Mouse (Mus musculus): ENCODE measurements at regions not wholly inside any gene's neighbourhood (a gene's known extent, or its start where the extent isn't known, plus 50 kb on each side); places are given as distances from the start of the nearest gene placed in this dataset.
A peak's percentile ranks its signal among the peaks of the same experiment; 100 is the strongest.

DNA sequence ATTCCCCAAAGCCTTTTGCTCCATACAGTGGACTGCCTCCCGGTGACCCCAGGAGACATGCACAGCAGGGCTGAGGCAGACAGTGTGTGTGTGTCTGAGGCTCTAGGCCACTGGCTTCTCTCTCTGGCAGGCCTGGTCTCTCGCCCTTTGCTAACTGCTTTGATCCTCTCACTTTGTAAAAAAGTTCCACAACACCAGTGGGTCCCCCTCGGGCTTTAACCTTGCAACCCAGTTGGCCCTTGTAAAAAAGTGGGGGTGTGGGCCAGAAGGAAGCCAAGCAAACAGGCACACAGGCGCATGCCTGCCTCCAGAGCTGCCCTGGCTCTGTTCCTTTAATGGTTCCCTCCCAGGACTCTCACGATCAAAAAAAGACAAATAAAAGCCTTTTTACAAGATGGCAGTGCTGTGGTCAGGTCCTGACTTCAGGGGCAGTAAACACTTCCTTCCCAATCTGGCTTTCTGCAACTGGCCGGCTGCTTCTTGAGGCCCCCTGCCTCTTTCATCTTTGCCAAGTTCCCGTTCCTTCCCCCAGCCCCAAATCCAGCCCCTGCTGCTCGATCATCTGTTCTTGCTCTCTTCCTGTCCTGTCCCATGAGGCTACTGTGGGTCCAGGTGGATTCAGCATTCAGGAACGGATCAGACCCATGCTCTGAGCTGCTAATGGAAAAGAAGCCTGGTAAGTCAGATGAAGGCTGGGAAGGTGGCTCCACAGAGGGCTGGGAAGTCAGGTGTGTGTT lies 419.0 kb upstream of the Tbx3 start:
- Histone ChIP-seq H3K4me3 (replicated peaks) (no peak overlapping the region), H3K4me1 (peaks cover 13% of the 10 kb centered on the region; the same call in 1 of the 2 replicates)
- whole genome bisulfite sequencing: 24% methylated on average over 9 of the region's 9 CpGs

DNA sequence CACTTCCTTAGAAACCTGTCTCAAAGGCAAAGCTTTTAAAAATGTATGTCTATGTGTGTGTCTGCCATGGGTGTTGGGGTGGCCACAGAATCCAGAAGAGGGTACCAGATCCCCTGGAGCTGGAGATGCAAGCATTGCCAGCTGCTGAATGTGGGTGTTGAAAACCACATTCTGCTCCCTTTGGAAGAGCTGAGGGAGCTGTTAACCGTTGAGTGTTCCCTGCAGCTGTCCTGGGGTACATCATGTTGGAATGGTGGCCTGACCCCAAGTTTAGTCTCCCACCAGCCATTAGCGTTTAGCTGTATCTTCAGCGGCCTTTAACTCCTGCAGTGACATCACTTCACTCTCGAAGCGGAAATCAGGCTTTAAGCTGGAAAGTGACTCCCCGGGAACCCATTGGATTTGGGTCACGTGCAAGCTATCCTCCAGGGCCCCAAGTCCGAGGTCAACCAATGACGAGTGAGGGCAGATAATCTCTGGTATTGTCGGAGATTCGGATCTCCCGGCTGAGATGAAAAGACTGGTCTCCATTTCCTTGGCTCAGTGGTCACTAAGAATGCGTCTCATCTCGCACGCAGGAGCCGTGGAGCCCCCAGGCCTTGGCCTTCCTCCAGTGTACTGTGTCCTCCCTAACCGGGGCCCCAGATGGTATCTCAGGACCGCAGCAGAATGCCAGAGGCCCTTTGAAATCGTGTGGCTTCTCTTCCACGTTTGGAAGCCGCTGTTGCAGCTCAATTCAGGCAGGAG lies 412.9 kb upstream of the Tbx3 start:
- Histone ChIP-seq H3K27ac (peak overlapping the region; percentile 84), H3K4me3 (replicated peaks) (no peak overlapping the region), H3K9ac (no peak overlapping the region), H3K4me2 (0 out of 2 replicates have a peak overlapping the region, but pooled peaks have one; percentile 4), H3K4me1 (peaks cover 14% of the 10 kb centered on the region), H3K9me3 (replicated peaks) (no peaks in the 10 kb centered on the region), H3K27me3 (no peaks in the 10 kb centered on the region), H3K36me3 (no peaks in the 10 kb centered on the region)
- 31% methylated on average over 21 of the region's 21 CpGs for WGBS
- peak; percentile 85 for ATAC-seq (replicated peaks; ENCODE audit: low FRiP score)

More for the DNA sequence above, 419.0 kb upstream of the Tbx3 start:
- Histone ChIP-seq H3K27me3 (no peaks in the 10 kb centered on the region), H3K4me2 (no peak overlapping the region), H3K27ac (no peak overlapping the region), H3K9ac (no peak overlapping the region), H3K36me3 (no peaks in the 10 kb centered on the region), H3K9me3 (replicated peaks) (no peaks in the 10 kb centered on the region)
- no peak for ATAC-seq (replicated peaks; ENCODE audit: low FRiP score)

DNA sequence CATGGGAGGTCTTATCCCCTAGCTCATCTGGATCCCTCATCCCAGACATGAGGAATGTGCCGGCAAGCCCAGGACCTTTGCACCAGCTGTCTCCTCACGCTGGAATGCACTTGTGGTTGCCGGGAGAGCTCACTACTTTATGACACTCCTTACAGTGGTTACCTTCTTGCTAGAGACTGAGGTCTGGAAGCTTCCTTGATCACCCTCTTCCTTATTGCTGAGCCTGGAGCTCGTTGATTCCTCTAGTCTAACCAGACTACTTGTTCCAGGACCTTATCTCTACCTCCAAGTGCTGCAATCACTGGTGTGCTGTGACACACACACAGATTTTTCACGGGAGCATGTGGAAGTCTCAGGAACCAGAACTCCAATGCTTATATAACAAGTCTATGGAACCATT lies 411.6 kb upstream of the Tbx3 start:
- no peak overlapping the region for H3K4me2 ChIP-seq
- H3K36me3 ChIP-seq: no peaks in the 10 kb centered on the region
- no peak overlapping the region for H3K9ac ChIP-seq
- H3K27ac ChIP-seq: peak overlapping the region; percentile 84
- 77% methylated on average over 5 of the region's 5 CpGs for WGBS
- no peaks in the 10 kb centered on the region for H3K27me3 ChIP-seq
- ATAC-seq (replicated peaks; ENCODE audit: low FRiP score): no peak
- H3K4me1 ChIP-seq: peaks cover 14% of the 10 kb centered on the region
- no peaks in the 10 kb centered on the region for H3K9me3 ChIP-seq (replicated peaks)
- H3K4me3 ChIP-seq (replicated peaks): no peak overlapping the region

DNA sequence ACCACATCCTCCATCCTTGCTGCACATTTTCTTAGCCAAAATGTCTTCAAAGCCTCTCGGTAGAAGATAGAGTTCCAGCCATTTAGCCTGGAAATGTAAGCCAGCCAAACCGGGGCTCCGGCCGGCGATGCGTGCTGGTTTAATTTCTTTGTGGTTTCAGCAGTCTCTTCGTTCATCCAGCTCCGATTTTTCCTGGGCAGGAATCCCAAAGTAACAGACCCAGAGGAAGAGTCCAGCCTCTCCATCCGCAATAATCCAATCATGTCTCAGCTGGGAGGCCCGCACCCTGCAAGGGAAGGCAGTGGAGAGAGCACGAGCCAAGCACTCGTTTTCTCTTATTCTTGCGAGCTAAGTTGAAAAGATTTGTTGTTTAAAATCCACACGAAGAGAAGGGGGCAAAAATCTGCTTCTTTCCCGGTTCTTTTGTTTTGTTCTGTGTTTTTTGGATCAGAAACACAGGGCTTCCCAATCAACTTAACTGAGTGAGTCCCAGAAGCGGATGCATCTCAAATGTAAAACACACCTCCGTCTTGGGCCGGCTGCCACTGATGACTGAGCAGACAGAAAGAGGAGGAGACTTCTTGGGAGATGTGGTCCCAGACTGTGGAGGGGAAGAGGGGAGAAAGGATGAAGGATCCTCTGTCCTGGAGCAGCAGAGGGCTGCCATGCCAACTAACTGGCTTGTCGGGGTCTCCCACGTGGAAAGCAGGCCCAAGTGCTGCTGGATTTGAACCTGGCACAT lies 405.1 kb upstream of the Tbx3 start:
- 50% methylated on average over 20 of the region's 20 CpGs for WGBS
- peaks cover 8% of the 10 kb centered on the region; the same call in 1 of the 2 replicates for H3K4me1 ChIP-seq
- peak overlapping the region; percentile 55 for H3K27ac ChIP-seq
- no peak overlapping the region for H3K4me3 ChIP-seq (replicated peaks)
- ATAC-seq (replicated peaks; ENCODE audit: low FRiP score): no peak
- no peak overlapping the region for H3K4me2 ChIP-seq
- H3K9me3 ChIP-seq (replicated peaks): no peaks in the 10 kb centered on the region
- H3K36me3 ChIP-seq: no peaks in the 10 kb centered on the region
- no peak overlapping the region for H3K9ac ChIP-seq
- H3K27me3 ChIP-seq: no peaks in the 10 kb centered on the region

DNA sequence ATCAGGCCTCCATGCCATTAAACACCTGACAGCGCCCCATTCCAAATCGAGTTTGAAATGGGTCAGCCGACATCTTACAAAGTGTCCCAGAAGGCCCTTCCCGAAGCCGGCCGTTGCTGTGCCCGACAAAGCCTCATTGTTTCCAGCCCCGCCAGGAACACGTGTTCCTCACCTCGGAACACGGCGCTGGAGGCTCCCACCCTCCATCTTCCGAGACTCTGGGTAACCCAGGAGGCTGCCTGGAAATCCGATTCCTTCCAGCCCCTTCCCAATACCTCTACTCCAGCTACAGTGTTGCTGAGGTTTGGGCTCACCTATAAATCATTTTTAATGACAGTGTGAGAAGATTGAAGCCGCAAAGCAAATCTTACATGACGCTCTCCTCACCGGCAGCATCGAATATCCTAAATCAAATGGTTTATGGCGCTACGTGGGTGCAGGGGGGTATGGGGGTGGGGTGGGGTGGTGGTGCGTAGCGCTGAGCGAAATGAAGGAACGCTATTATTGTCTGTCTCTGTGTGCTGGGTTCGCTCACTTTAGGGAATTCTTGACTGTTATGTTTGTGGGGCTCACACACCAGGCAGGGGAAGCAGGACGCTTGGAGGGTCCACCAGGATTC lies 399.1 kb upstream of the Tbx3 start:
- no peak for ATAC-seq (replicated peaks; ENCODE audit: low FRiP score)
- peak overlapping the region; percentile 37 for H3K4me2 ChIP-seq

DNA sequence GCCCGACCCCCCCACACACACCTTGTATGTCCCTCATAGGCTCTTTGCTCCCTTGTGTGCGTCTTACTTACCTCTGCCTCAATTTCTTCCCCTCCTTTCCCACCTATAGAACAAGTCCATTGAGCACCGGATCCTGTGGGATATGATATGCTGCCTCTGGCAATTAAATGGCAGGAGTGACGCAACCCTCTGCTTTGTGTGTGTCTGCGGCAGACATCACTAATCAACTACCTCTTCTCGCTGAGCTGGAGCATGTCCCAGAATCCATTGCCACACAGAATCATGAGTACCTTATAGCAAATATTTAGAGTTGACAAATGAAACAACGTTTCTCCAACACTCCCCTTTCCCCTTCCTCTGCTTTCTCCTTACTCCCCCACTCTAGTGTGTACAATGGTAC lies 397.3 kb upstream of the Tbx3 start:
- peaks cover 8% of the 10 kb centered on the region for H3K4me1 ChIP-seq
- H3K4me2 ChIP-seq: no peak overlapping the region
- no peaks in the 10 kb centered on the region for H3K36me3 ChIP-seq
- no peaks in the 10 kb centered on the region for H3K27me3 ChIP-seq
- no peak for ATAC-seq (replicated peaks; ENCODE audit: low FRiP score)
- H3K4me3 ChIP-seq (replicated peaks): no peak overlapping the region
- H3K9ac ChIP-seq: no peak overlapping the region
- H3K27ac ChIP-seq: no peak overlapping the region
- WGBS: 77% methylated on average over 7 of the region's 7 CpGs
- no peaks in the 10 kb centered on the region for H3K9me3 ChIP-seq (replicated peaks)

More for the DNA sequence above, 399.1 kb upstream of the Tbx3 start:
- H3K27ac ChIP-seq: no peak overlapping the region
- H3K9me3 ChIP-seq (replicated peaks): no peaks in the 10 kb centered on the region
- no peak overlapping the region for H3K4me3 ChIP-seq (replicated peaks)
- no peaks in the 10 kb centered on the region for H3K27me3 ChIP-seq
- H3K36me3 ChIP-seq: no peaks in the 10 kb centered on the region
- H3K4me1 ChIP-seq: peaks cover 8% of the 10 kb centered on the region
- 46% methylated on average over 26 of the region's 26 CpGs for WGBS
- H3K9ac ChIP-seq: no peak overlapping the region

DNA sequence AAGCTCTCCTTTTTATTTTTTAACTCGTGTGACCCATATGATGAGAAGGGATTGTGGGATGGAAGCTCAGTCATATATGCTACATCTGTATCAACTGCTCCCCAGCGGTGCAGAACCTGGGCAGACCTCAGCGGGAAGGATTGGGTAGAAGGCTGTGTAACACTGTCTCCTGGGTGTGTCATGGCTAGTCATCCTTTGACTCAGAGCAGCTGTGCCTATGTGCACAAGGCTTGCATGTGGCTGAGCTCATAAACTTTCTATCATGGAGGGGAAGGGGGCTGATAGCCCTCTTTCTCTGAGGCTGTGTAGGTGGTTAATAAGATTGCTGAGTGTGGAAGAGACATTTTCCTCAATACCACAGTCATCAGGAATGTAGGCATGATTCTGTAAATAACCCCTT lies 396.9 kb upstream of the Tbx3 start:
- 78% methylated on average over 3 of the region's 3 CpGs for WGBS
- H3K4me1 ChIP-seq: peaks cover 8% of the 10 kb centered on the region

DNA sequence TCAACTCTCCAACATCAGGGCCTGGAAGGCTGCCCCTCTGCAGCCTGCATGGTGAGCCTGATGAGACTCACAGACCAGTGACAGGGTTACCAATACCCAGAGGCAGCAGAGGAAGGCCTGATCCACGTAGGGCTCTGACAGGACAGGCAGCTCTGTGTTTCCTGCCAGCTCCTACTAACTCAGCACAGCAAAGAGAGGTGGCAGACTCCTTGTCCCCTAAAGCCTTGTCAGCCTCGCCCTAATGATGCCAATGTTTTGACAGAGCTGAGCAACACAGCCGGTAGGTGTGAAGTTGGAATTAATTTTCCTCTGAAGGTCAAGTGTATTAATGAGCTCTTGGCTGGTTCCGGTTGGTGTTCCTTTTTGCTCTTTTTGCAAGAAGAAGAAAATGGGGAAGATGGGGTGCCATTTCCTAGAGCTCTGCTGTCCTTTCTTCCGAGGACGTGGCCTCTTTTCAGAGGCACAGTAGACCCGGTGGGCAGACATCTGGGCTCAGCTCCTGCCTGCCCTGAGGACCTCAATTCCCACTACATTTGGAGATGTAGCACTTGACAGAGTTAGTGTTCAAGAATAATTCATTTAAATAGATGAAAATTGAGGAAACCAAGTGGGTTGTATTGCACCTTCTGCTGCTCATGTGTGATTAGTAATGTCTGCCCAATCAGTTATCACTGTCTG lies 395.5 kb upstream of the Tbx3 start:
- H3K4me3 ChIP-seq (replicated peaks): no peak overlapping the region
- H3K27ac ChIP-seq: no peak overlapping the region
- peaks cover 8% of the 10 kb centered on the region for H3K4me1 ChIP-seq
- H3K27me3 ChIP-seq: no peaks in the 10 kb centered on the region
- H3K4me2 ChIP-seq: no peak overlapping the region
- no peaks in the 10 kb centered on the region for H3K9me3 ChIP-seq (replicated peaks)
- WGBS: 82% methylated on average over 7 of the region's 7 CpGs
- ATAC-seq (replicated peaks; ENCODE audit: low FRiP score): no peak
- H3K36me3 ChIP-seq: no peaks in the 10 kb centered on the region
- H3K9ac ChIP-seq: no peak overlapping the region

More for the DNA sequence above, 396.9 kb upstream of the Tbx3 start:
- Histone ChIP-seq H3K9ac (no peak overlapping the region), H3K27me3 (no peaks in the 10 kb centered on the region), H3K4me3 (replicated peaks) (no peak overlapping the region), H3K4me2 (no peak overlapping the region), H3K9me3 (replicated peaks) (no peaks in the 10 kb centered on the region), H3K27ac (no peak overlapping the region), H3K36me3 (no peaks in the 10 kb centered on the region)
- no peak for ATAC-seq (replicated peaks; ENCODE audit: low FRiP score)

DNA sequence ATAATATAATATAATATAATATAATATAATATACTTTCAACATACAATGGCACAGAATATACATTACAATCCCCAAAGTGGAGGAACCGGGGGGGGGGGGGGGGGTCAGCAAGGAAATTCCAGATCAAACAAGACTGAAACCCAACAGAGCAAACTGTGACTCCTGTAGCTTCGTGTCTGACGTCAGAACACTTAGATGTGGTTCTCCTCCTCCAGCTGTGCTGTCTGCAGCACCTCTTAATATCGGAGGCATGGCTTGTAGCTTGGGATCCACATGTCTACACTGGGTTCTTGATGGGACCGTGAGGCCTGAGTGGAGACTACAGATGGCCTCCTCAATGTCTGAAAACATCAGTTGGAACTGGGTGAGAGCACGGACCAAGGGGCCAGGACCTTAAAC lies 390.3 kb upstream of the Tbx3 start:
- no peak overlapping the region for H3K4me2 ChIP-seq
- no peak for ATAC-seq (replicated peaks; ENCODE audit: low FRiP score)
- no peaks in the 10 kb centered on the region for H3K4me1 ChIP-seq
- H3K9me3 ChIP-seq (replicated peaks): peaks cover 6% of the 10 kb centered on the region; the same call in 1 of the 2 replicates
- 72% methylated on average over 6 of the region's 6 CpGs for WGBS
- H3K27me3 ChIP-seq: no peaks in the 10 kb centered on the region
- H3K4me3 ChIP-seq (replicated peaks): no peak overlapping the region
- H3K36me3 ChIP-seq: no peaks in the 10 kb centered on the region
- H3K9ac ChIP-seq: no peak overlapping the region
- H3K27ac ChIP-seq: no peak overlapping the region

DNA sequence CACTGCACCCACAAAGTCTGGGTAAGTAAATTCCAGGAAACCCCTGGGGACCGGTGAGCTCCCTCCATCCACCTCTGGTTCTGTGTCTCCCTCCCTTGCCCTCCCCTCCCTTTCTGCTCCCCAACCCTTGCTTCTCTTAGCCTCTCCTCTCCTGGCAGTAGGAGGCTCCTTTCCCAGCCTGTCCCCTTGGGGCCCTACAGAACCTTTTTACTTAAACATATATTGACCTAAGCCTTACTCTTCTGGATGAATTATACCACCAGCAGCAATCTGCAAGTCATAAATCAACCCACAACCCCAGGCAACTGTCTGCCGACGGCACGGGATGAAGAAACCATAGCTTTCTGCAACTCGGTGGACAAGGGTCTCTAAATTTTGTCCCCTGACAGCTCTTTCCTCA lies 380.7 kb upstream of the Tbx3 start:
- Histone ChIP-seq H3K4me3 (replicated peaks) (no peak overlapping the region), H3K9me3 (replicated peaks) (no peaks in the 10 kb centered on the region), H3K27ac (no peak overlapping the region), H3K27me3 (peaks cover 19% of the 10 kb centered on the region; the same call in 1 of the 2 replicates), H3K4me1 (peaks cover 3% of the 10 kb centered on the region; the same call in 1 of the 2 replicates), H3K4me2 (no peak overlapping the region), H3K36me3 (no peaks in the 10 kb centered on the region), H3K9ac (no peak overlapping the region)
- WGBS: 22% methylated on average over 5 of the region's 5 CpGs
- ATAC-seq (replicated peaks; ENCODE audit: low FRiP score): no peak

DNA sequence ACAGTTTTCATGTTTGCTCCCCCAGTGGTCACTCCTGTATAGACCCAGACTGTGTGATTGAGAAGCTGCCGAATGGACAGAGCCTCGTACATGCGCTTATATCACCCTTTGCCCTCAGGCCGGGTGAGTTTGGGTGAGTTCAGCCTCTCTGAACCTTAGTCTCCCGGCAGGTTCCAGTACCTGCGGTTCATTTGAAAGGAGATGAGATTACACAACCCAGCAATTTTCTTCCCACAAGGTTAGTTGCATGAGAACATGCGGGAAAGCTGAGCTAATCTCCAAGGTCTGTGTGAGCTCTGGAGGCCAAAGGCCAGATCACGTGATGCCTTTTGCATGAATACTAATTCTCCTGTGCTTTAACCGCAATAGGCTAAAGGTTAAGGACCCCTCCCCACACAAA lies 378.1 kb upstream of the Tbx3 start:
- ATAC-seq (replicated peaks; ENCODE audit: low FRiP score): no peak; the same call in 1 of the 2 replicates

More for the DNA sequence above, 378.1 kb upstream of the Tbx3 start:
- no peak overlapping the region for H3K4me2 ChIP-seq
- no peaks in the 10 kb centered on the region for H3K9me3 ChIP-seq (replicated peaks)
- 0 out of 2 replicates have a peak, but pooled peaks cover 9% of the 10 kb centered on the region for H3K27me3 ChIP-seq
- no peak overlapping the region for H3K4me3 ChIP-seq (replicated peaks)
- H3K27ac ChIP-seq: no peak overlapping the region
- H3K36me3 ChIP-seq: no peaks in the 10 kb centered on the region
- peaks cover 3% of the 10 kb centered on the region; the same call in 1 of the 2 replicates for H3K4me1 ChIP-seq
- no peak overlapping the region for H3K9ac ChIP-seq
- 73% methylated on average over 9 of the region's 9 CpGs for WGBS
